Mouse (Mus musculus): Measurements from ENCODE around the gene Gpr173. TPM values are rescaled to one million over a fixed set of nuclear protein-coding genes. Genes with fewer than 3 reads are reported as not detected.

Gpr173 gene
- polyA plus RNA-seq, 1 experiment from 2014 or later = 5.6 TPM

- ATAC-seq (ENCODE audit: low FRiP score) = no peak
- Histone ChIP-seq H3K27me3 (ENCODE audit: control insufficient read depth, insufficient read depth, low read length) (peaks cover 25% of the 10 kb centered on the region), H3K4me1 (ENCODE audit: control insufficient read depth, insufficient read depth, low read length) (no peaks in the 10 kb centered on the region), H3K4me3 (ENCODE audit: low read depth, low read length) (no peak overlapping the region), H3K27ac (ENCODE audit: low read depth, low read length) (no peak overlapping the region), H3K9me3 (ENCODE audit: control insufficient read depth, low read length) (no peaks in the 10 kb centered on the region), H3K9ac (ENCODE audit: low read length) (no peak overlapping the region), H3K36me3 (ENCODE audit: control insufficient read depth, insufficient read depth, low read length) (no peaks in the 10 kb centered on the region), H3K4me2 (no peak overlapping the region)
- WGBS = 57% methylated on average over 2 of the region's 2 CpGs
- DNase-seq (ENCODE audit: low spot score, missing footprints) = no peak
These were observed 45.7 kb downstream of the Gpr173 start for GRCm38 (mm10) chrX:152322776-152323175.

DNA sequence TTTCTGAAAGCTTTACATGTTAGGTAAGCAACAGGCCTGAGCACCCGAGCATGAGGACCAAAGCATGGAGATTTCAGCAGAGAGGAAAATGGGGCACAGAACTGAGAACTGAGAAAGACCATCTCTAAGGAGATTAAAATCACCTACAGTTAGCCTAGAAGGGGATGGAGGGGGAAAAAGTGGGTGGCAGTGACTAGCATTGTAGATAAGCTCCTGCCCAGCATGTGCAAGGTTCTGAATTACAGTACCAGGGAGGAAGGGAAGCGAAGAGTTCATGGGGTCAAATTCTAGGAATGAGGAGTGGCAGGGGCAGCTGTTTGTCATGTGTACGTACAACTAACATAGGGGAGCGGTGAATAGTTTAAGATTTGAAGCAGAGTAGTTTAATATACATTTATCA, 48.0 kb downstream of the Gpr173 start:
- WGBS = 88% methylated on average over 4 of the region's 4 CpGs
- Histone ChIP-seq H3K4me2 (no peak overlapping the region), H3K9me3 (ENCODE audit: control insufficient read depth, low read length) (no peaks in the 10 kb centered on the region), H3K4me3 (ENCODE audit: low read depth, low read length) (no peak overlapping the region), H3K36me3 (ENCODE audit: control insufficient read depth, insufficient read depth, low read length) (no peaks in the 10 kb centered on the region), H3K4me1 (ENCODE audit: control insufficient read depth, insufficient read depth, low read length) (no peaks in the 10 kb centered on the region), H3K27me3 (ENCODE audit: control insufficient read depth, insufficient read depth, low read length) (peaks cover 10% of the 10 kb centered on the region), H3K27ac (ENCODE audit: low read depth, low read length) (no peak overlapping the region), H3K9ac (ENCODE audit: low read length) (no peak overlapping the region)
- ATAC-seq (ENCODE audit: low FRiP score) = no peak
- no peak for DNase-seq (ENCODE audit: low spot score, missing footprints)

DNA sequence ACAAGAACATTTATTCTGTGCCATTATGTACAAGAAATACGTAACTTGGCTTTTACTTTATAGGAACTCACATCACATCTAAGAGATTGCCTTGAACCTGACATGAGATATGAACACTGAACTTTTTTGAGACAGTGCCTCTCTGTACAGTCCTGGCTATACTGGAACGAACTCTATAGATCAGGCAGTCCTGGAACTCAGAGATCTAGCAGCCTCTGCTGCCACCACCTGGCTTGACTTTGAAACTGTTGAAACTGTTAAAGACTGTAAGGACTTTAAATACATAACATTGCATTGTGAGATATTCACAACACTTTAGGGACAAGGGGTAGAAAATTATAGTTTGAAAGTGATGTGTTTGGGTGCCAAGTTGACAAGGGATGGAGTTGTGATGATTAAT, 60.6 kb downstream of the Gpr173 start:
- 77% methylated on average over 2 of the region's 2 CpGs for WGBS
- no peak overlapping the region for H3K4me2 ChIP-seq
- ATAC-seq (ENCODE audit: low FRiP score) (no peak), DNase-seq (ENCODE audit: low spot score, missing footprints) (no peak)
- H3K27ac ChIP-seq (ENCODE audit: low read depth, low read length) = no peak overlapping the region
- no peak overlapping the region for H3K4me3 ChIP-seq (ENCODE audit: low read depth, low read length)
- no peak overlapping the region for H3K9ac ChIP-seq (ENCODE audit: low read length)
- no peaks in the 10 kb centered on the region for H3K36me3 ChIP-seq (ENCODE audit: control insufficient read depth, insufficient read depth, low read length)
- peaks cover 13% of the 10 kb centered on the region for H3K27me3 ChIP-seq (ENCODE audit: control insufficient read depth, insufficient read depth, low read length)
- H3K9me3 ChIP-seq (ENCODE audit: control insufficient read depth, low read length) = no peaks in the 10 kb centered on the region
- no peaks in the 10 kb centered on the region for H3K4me1 ChIP-seq (ENCODE audit: control insufficient read depth, insufficient read depth, low read length)

- H3K4me2 ChIP-seq = no peak overlapping the region
- H3K4me1 ChIP-seq (ENCODE audit: control insufficient read depth, insufficient read depth, low read length) = no peaks in the 10 kb centered on the region
- H3K9ac ChIP-seq (ENCODE audit: low read length) = no peak overlapping the region
- H3K9me3 ChIP-seq (ENCODE audit: control insufficient read depth, low read length) = no peaks in the 10 kb centered on the region
- DNase-seq (ENCODE audit: low spot score, missing footprints) = no peak
- no peak for ATAC-seq (ENCODE audit: low FRiP score)
- H3K36me3 ChIP-seq (ENCODE audit: control insufficient read depth, insufficient read depth, low read length) = no peaks in the 10 kb centered on the region
- H3K4me3 ChIP-seq (ENCODE audit: low read depth, low read length) = no peak overlapping the region
- H3K27me3 ChIP-seq (ENCODE audit: control insufficient read depth, insufficient read depth, low read length) = peaks cover 13% of the 10 kb centered on the region
- no peak overlapping the region for H3K27ac ChIP-seq (ENCODE audit: low read depth, low read length)
These were observed 61.1 kb downstream of the Gpr173 start for GRCm38 (mm10) chrX:152307371-152307770.

GRCm38 (mm10) chrX:152306224-152306623, 62.3 kb downstream of the Gpr173 start:
- H3K27me3 ChIP-seq (ENCODE audit: control insufficient read depth, insufficient read depth, low read length) = peaks cover 13% of the 10 kb centered on the region

More at GRCm38 (mm10) chrX:152306224-152306623, 62.3 kb downstream of the Gpr173 start:
- no peak overlapping the region for H3K9ac ChIP-seq (ENCODE audit: low read length)
- no peak overlapping the region for H3K27ac ChIP-seq (ENCODE audit: low read depth, low read length)
- H3K4me1 ChIP-seq (ENCODE audit: control insufficient read depth, insufficient read depth, low read length) = no peaks in the 10 kb centered on the region
- no peaks in the 10 kb centered on the region for H3K9me3 ChIP-seq (ENCODE audit: control insufficient read depth, low read length)
- no peak overlapping the region for H3K4me3 ChIP-seq (ENCODE audit: low read depth, low read length)
- ATAC-seq (ENCODE audit: low FRiP score) (no peak), DNase-seq (ENCODE audit: low spot score, missing footprints) (no peak)
- H3K4me2 ChIP-seq = no peak overlapping the region
- H3K36me3 ChIP-seq (ENCODE audit: control insufficient read depth, insufficient read depth, low read length) = no peaks in the 10 kb centered on the region
- 75% methylated on average over 2 of the region's 2 CpGs for WGBS

Other genes with a start within 250 kb of the Gpr173 start
- 1.1 and 1.8 TPM in 2 replicates for gene Iqsec2, start 224.4 kb downstream of the Gpr173 start, polyA plus RNA-seq (2014; fragmentation: Nextera tagmentation; extraction: Ambion mirVana)
- gene Kdm5c, start 135.7 kb downstream of the Gpr173 start, polyA plus RNA-seq (2014; fragmentation: Nextera tagmentation; extraction: Ambion mirVana) = 29.4 and 30.1 TPM in 2 replicates
- 16.3 and 16.6 TPM in 2 replicates for gene Kantr, start 41.2 kb downstream of the Gpr173 start, polyA plus RNA-seq (2014; fragmentation: Nextera tagmentation; extraction: Ambion mirVana)
- gene Tspyl2, start 26.3 kb downstream of the Gpr173 start, polyA plus RNA-seq (2014; fragmentation: Nextera tagmentation; extraction: Ambion mirVana) = 29.6 and 30.1 TPM in 2 replicates
- gene Cldn34a, start 194.6 kb upstream of the Gpr173 start, polyA plus RNA-seq (2014; fragmentation: Nextera tagmentation; extraction: Ambion mirVana) = not detected in 2 replicates

Data from midbrain, embryonic 11.5 days (tissue).